12 mouse cellular contexts compared by ENCODE assay signal in genomic region chrX:8219651-8220050, GRCm38 (mm10). TPM values are rescaled to one million over a fixed set of nuclear protein-coding genes. Genes with fewer than 3 reads are reported as not detected.
"Had no signal": no experiment of that assay in that cellular context is flagged by ENCODE, and none has a peak within 500 bp of the region (broad histone marks: within the 10 kb centered on the region; RNA-seq: fewer than 3 reads in every experiment).

No protein-coding gene starts in this region.

- H3K36me3 ChIP-seq: limb, embryonic 12.5 days; liver, embryonic 13.5 days; midbrain, embryonic 13.5 days; neural tube, embryonic 12.5 days had no signal

- H3K27me3 ChIP-seq: limb, embryonic 12.5 days; neural tube, embryonic 12.5 days had no signal

- H3K4me3 ChIP-seq: limb, embryonic 12.5 days; liver, embryonic 13.5 days; midbrain, embryonic 13.5 days; myocyte; neural tube, embryonic 12.5 days had no signal

- H3K4me2 ChIP-seq: limb, embryonic 12.5 days; liver, embryonic 13.5 days; midbrain, embryonic 13.5 days; neural tube, embryonic 12.5 days had no signal

- ATAC-seq: liver, postnatal 0 days; midbrain, embryonic 13.5 days had no signal

- H3K4me1 ChIP-seq: limb, embryonic 12.5 days; midbrain, embryonic 13.5 days; neural tube, embryonic 12.5 days had no signal

- DNase-seq: kidney, adult 8-10 months; kidney, postnatal 25 days; layer of hippocampus, adult 9-11 months; liver; liver, embryonic 13.5 days; liver, postnatal 0 days; thymus, postnatal 4 days had no signal

- H3K27ac ChIP-seq: limb, embryonic 12.5 days; liver, embryonic 13.5 days; midbrain, embryonic 13.5 days; neural tube, embryonic 12.5 days had no signal

- H3K9ac ChIP-seq: limb, embryonic 12.5 days; liver, embryonic 13.5 days; liver, postnatal 0 days; midbrain, embryonic 13.5 days; neural tube, embryonic 12.5 days had no signal

- H3K9me3 ChIP-seq: limb, embryonic 12.5 days; liver, embryonic 13.5 days; midbrain, embryonic 13.5 days; neural tube, embryonic 12.5 days had no signal

RNA-seq across cellular contexts. Expression of gene Slc38a5, which starts 51.3 kb away (rescaled TPM):
- total RNA-seq: neutrophil, adult 5-6 weeks had no signal
- polyA plus RNA-seq: myocyte had no signal
